Mouse (Mus musculus): ENCODE results near the gene Ddx47. TPM values are rescaled to one million over a fixed set of nuclear protein-coding genes. Genes with fewer than 3 reads are reported as not detected.

Ddx47 gene
- 134 and 142 TPM in 2 replicates for polyA plus RNA-seq (2014; fragmentation: Nextera tagmentation; extraction: Ambion mirVana)

GRCm38 (mm10) chr6:135011048-135011733 lies at the start of gene Ddx47:
Gene Ddx47, plus strand, starts transcription at chr6:135011612.
- Histone ChIP-seq H3K36me3 (ENCODE audit: control insufficient read depth, insufficient read depth, low read length) (peaks cover 20% of the 10 kb centered on the region), H3K4me3 (ENCODE audit: low read depth, low read length) (peak within 1 kb of the TSS; percentile 77), H3K9me3 (ENCODE audit: control insufficient read depth, low read length) (no peaks in the 10 kb centered on the region), H3K27ac (ENCODE audit: low read depth, low read length) (0 out of 2 replicates have a peak within 1 kb of the TSS, but pooled peaks have one; percentile 1), H3K9ac (ENCODE audit: low read depth, low read length) (peak within 1 kb of the TSS; percentile 83), H3K27me3 (replicated peaks; ENCODE audit: control insufficient read depth, insufficient read depth, low read length) (no peaks in the 10 kb centered on the region), H3K4me2 (peak within 1 kb of the TSS; percentile 73), H3K4me1 (replicated peaks; ENCODE audit: control insufficient read depth, insufficient read depth, low read length) (peaks cover 22% of the 10 kb centered on the region)
- ATAC-seq (replicated peaks; ENCODE audit: low FRiP score) (peak; percentile 86), DNase-seq (ENCODE audit: low spot score) (peak; percentile 92)
- WGBS, result 5% methylated on average over 19 of the region's 19 CpGs

GRCm38 (mm10) chr6:134961858-134962517 lies 49.4 kb upstream of the Ddx47 start:
- no peaks in the 10 kb centered on the region for H3K9me3 ChIP-seq (ENCODE audit: control insufficient read depth, low read length)
- no peaks in the 10 kb centered on the region for H3K27me3 ChIP-seq (replicated peaks; ENCODE audit: control insufficient read depth, insufficient read depth, low read length)
- no peaks in the 10 kb centered on the region for H3K4me1 ChIP-seq (replicated peaks; ENCODE audit: control insufficient read depth, insufficient read depth, low read length)
- no peak overlapping the region for H3K4me3 ChIP-seq (ENCODE audit: low read depth, low read length)
- 56% methylated on average over 9 of the region's 9 CpGs for WGBS
- DNase-seq (ENCODE audit: low spot score), result no peak
- no peaks in the 10 kb centered on the region for H3K36me3 ChIP-seq (ENCODE audit: control insufficient read depth, insufficient read depth, low read length)
- H3K4me2 ChIP-seq, result no peak overlapping the region
- no peak overlapping the region for H3K27ac ChIP-seq (ENCODE audit: low read depth, low read length)
- no peak overlapping the region; the same call in 1 of the 2 replicates for H3K9ac ChIP-seq (ENCODE audit: low read depth, low read length)
- no peak for ATAC-seq (replicated peaks; ENCODE audit: low FRiP score)

- Histone ChIP-seq H3K9me3 (ENCODE audit: control insufficient read depth, low read length) (no peaks in the 10 kb centered on the region), H3K9ac (ENCODE audit: low read depth, low read length) (no peak overlapping the region; the same call in 1 of the 2 replicates), H3K27me3 (replicated peaks; ENCODE audit: control insufficient read depth, insufficient read depth, low read length) (no peaks in the 10 kb centered on the region), H3K4me3 (ENCODE audit: low read depth, low read length) (no peak overlapping the region), H3K4me2 (no peak overlapping the region), H3K4me1 (replicated peaks; ENCODE audit: control insufficient read depth, insufficient read depth, low read length) (no peaks in the 10 kb centered on the region), H3K36me3 (ENCODE audit: control insufficient read depth, insufficient read depth, low read length) (no peaks in the 10 kb centered on the region), H3K27ac (ENCODE audit: low read depth, low read length) (no peak overlapping the region)
- DNase-seq (ENCODE audit: low spot score) (no peak), ATAC-seq (replicated peaks; ENCODE audit: low FRiP score) (no peak)
- WGBS, result 74% methylated on average over 5 of the region's 5 CpGs
These were observed 48.9 kb upstream of the Ddx47 start for GRCm38 (mm10) chr6:134962518-134962893.

DNA sequence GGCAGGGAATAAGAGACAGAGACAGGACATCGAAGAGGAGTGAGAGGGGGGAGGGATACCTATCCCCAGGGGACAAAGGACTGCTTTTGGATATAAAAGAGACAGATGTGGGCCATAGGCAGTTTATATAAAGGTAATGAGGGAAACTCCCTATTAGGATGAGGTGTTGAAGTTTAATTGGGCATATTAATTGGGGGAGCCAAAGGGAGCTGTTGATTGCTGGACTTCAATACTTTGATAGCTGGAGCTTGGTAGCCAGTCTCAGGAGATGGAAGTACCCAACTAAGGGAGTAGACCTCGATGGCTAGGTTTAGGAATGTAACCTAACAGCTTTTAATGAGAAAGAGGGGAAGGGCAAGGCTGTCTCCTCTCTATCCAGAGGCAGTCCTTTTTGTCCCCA lies 47.5 kb upstream of the Ddx47 start:
- Histone ChIP-seq H3K27ac (ENCODE audit: low read depth, low read length) (no peak overlapping the region), H3K4me2 (no peak overlapping the region), H3K4me3 (ENCODE audit: low read depth, low read length) (no peak overlapping the region), H3K4me1 (replicated peaks; ENCODE audit: control insufficient read depth, insufficient read depth, low read length) (no peaks in the 10 kb centered on the region), H3K9me3 (ENCODE audit: control insufficient read depth, low read length) (no peaks in the 10 kb centered on the region), H3K27me3 (replicated peaks; ENCODE audit: control insufficient read depth, insufficient read depth, low read length) (no peaks in the 10 kb centered on the region), H3K9ac (ENCODE audit: low read depth, low read length) (no peak overlapping the region), H3K36me3 (ENCODE audit: control insufficient read depth, insufficient read depth, low read length) (no peaks in the 10 kb centered on the region)
- 71% methylated on average over 2 of the region's 2 CpGs for WGBS
- DNase-seq (ENCODE audit: low spot score) (no peak), ATAC-seq (replicated peaks; ENCODE audit: low FRiP score) (no peak)

- ATAC-seq (replicated peaks; ENCODE audit: low FRiP score) (no peak), DNase-seq (ENCODE audit: low spot score) (no peak)
- 75% methylated on average over 5 of the region's 5 CpGs for WGBS
These were observed 44.7 kb upstream of the Ddx47 start for GRCm38 (mm10) chr6:134966681-134967080.

DNA sequence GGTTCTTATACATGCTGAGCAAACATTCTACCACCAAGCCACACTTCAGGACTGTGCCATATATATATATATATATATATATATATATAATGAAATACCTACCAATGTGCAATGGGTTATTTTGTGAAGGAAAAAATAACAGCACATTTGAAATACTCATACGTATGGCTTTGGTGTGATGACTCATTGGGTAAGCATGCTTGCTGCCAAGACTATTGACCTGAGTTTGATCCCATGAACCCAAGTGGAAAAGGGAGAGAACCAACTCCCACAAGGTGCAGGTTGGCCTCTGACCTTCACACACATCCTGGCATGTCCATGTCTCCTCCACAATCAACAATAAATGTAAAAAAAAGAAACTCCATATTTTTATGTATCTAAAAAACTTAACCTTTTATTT lies 43.1 kb upstream of the Ddx47 start:
- peaks cover 2% of the 10 kb centered on the region; the same call in 1 of the 2 replicates for H3K4me1 ChIP-seq (replicated peaks; ENCODE audit: control insufficient read depth, insufficient read depth, low read length)
- no peak overlapping the region for H3K27ac ChIP-seq (ENCODE audit: low read depth, low read length)
- no peaks in the 10 kb centered on the region for H3K9me3 ChIP-seq (ENCODE audit: control insufficient read depth, low read length)
- ATAC-seq (replicated peaks; ENCODE audit: low FRiP score) (no peak), DNase-seq (ENCODE audit: low spot score) (no peak)
- H3K9ac ChIP-seq (ENCODE audit: low read depth, low read length), result no peak overlapping the region
- H3K36me3 ChIP-seq (ENCODE audit: control insufficient read depth, insufficient read depth, low read length), result no peaks in the 10 kb centered on the region
- 75% methylated on average over 1 of the region's 1 CpGs for WGBS
- H3K27me3 ChIP-seq (replicated peaks; ENCODE audit: control insufficient read depth, insufficient read depth, low read length), result no peaks in the 10 kb centered on the region
- H3K4me3 ChIP-seq (ENCODE audit: low read depth, low read length), result no peak overlapping the region
- H3K4me2 ChIP-seq, result no peak overlapping the region

More at GRCm38 (mm10) chr6:134966681-134967080, 44.7 kb upstream of the Ddx47 start:
- H3K9ac ChIP-seq (ENCODE audit: low read depth, low read length), result no peak overlapping the region
- no peaks in the 10 kb centered on the region for H3K9me3 ChIP-seq (ENCODE audit: control insufficient read depth, low read length)
- no peaks in the 10 kb centered on the region for H3K27me3 ChIP-seq (replicated peaks; ENCODE audit: control insufficient read depth, insufficient read depth, low read length)
- no peaks in the 10 kb centered on the region for H3K4me1 ChIP-seq (replicated peaks; ENCODE audit: control insufficient read depth, insufficient read depth, low read length)
- no peaks in the 10 kb centered on the region for H3K36me3 ChIP-seq (ENCODE audit: control insufficient read depth, insufficient read depth, low read length)
- H3K4me3 ChIP-seq (ENCODE audit: low read depth, low read length), result no peak overlapping the region
- no peak overlapping the region for H3K4me2 ChIP-seq
- no peak overlapping the region for H3K27ac ChIP-seq (ENCODE audit: low read depth, low read length)

- DNase-seq (ENCODE audit: low spot score) (no peak), ATAC-seq (replicated peaks; ENCODE audit: low FRiP score) (no peak)
- Histone ChIP-seq H3K27me3 (replicated peaks; ENCODE audit: control insufficient read depth, insufficient read depth, low read length) (no peaks in the 10 kb centered on the region), H3K36me3 (ENCODE audit: control insufficient read depth, insufficient read depth, low read length) (no peaks in the 10 kb centered on the region), H3K4me2 (no peak overlapping the region), H3K9ac (ENCODE audit: low read depth, low read length) (no peak overlapping the region; the same call in 1 of the 2 replicates), H3K4me1 (replicated peaks; ENCODE audit: control insufficient read depth, insufficient read depth, low read length) (peaks cover 2% of the 10 kb centered on the region; the same call in 1 of the 2 replicates), H3K9me3 (ENCODE audit: control insufficient read depth, low read length) (no peaks in the 10 kb centered on the region), H3K27ac (ENCODE audit: low read depth, low read length) (no peak overlapping the region), H3K4me3 (ENCODE audit: low read depth, low read length) (no peak overlapping the region)
- 90% methylated on average over 2 of the region's 2 CpGs for WGBS
These were observed 41.9 kb upstream of the Ddx47 start for GRCm38 (mm10) chr6:134969498-134969897.

GRCm38 (mm10) chr6:134972096-134972495 lies 39.3 kb upstream of the Ddx47 start:
- ATAC-seq (replicated peaks; ENCODE audit: low FRiP score), result peak; percentile 64; the same call in 1 of the 2 replicates
- WGBS, result 40% methylated on average over 4 of the region's 4 CpGs
- no peaks in the 10 kb centered on the region for H3K27me3 ChIP-seq (replicated peaks; ENCODE audit: control insufficient read depth, insufficient read depth, low read length)

More at GRCm38 (mm10) chr6:134972096-134972495, 39.3 kb upstream of the Ddx47 start:
- Histone ChIP-seq H3K4me1 (replicated peaks; ENCODE audit: control insufficient read depth, insufficient read depth, low read length) (peaks cover 2% of the 10 kb centered on the region; the same call in 1 of the 2 replicates), H3K9ac (ENCODE audit: low read depth, low read length) (no peak overlapping the region), H3K27ac (ENCODE audit: low read depth, low read length) (no peak overlapping the region), H3K9me3 (ENCODE audit: control insufficient read depth, low read length) (no peaks in the 10 kb centered on the region), H3K4me3 (ENCODE audit: low read depth, low read length) (no peak overlapping the region), H3K36me3 (ENCODE audit: control insufficient read depth, insufficient read depth, low read length) (no peaks in the 10 kb centered on the region), H3K4me2 (no peak overlapping the region)
- DNase-seq (ENCODE audit: low spot score), result no peak

Measured in liver, embryonic 11.5 days (tissue).